Mouse (Mus musculus) ES-E14 (cell line): ENCODE results near the gene Akt1s1. TPM values are rescaled to one million over a fixed set of nuclear protein-coding genes. Genes with fewer than 3 reads are reported as not detected.

Experiments
- DNase-seq: peaks from one replicate; pipeline ENCODE4 v3.0.0-alpha.2; 2013; ENCODE audit warnings: low read depth, low spot score
- H3K27ac ChIP-seq: 2 replicates; pipeline ENCODE4 v1.5.1; 2012; ENCODE audit warnings: low read depth, mild to moderate bottlenecking, low read length, moderate library complexity, mixed read lengths; ENCODE audit not compliant: poor library complexity, insufficient read depth, severe bottlenecking
- H3K36me3 ChIP-seq: 2 replicates; pipeline ENCODE4 v1.6.1; 2012; ENCODE audit warnings: mild to moderate bottlenecking, low read length, moderate library complexity, mixed read lengths; ENCODE audit not compliant: control insufficient read depth, poor library complexity, insufficient read depth, severe bottlenecking
- H3K4me1 ChIP-seq, 2 experiments: fragments of 150-350 bp in 1 of 2; sonication (generic) in 1 of 2; 2 replicates each; pipeline ENCODE4 v1.6.1; 2012; ENCODE audit warnings: low read length in 2 of 2, mild to moderate bottlenecking in 1 of 2, mixed read lengths in 1 of 2; ENCODE audit not compliant: control insufficient read depth in 2 of 2, insufficient read depth in 2 of 2, poor library complexity in 1 of 2
- H3K4me3 ChIP-seq, 2 experiments: fragments of 150-350 bp in 1 of 2; sonication (generic) in 1 of 2; 2 replicates each; pipeline ENCODE4 v1.5.1; 2012; ENCODE audit warnings: low read length in 2 of 2, low read depth in 1 of 2, mild to moderate bottlenecking in 1 of 2, mixed read lengths in 1 of 2; ENCODE audit not compliant: insufficient read depth in 1 of 2, poor library complexity in 1 of 2, severe bottlenecking in 1 of 2
- H3K9ac ChIP-seq: 2 replicates; pipeline ENCODE4 v1.6.1; 2012; ENCODE audit warnings: low read depth, mild to moderate bottlenecking, low read length, mixed read lengths; ENCODE audit not compliant: poor library complexity, insufficient read depth, severe bottlenecking
- H3K9me3 ChIP-seq: fragments of 150-350 bp; sonication (generic); 2 replicates; pipeline ENCODE4 v1.6.1; 2012; ENCODE audit warnings: low read depth, mild to moderate bottlenecking, low read length; ENCODE audit not compliant: control insufficient read depth, insufficient read depth
- CHD2 ChIP-seq: IDR thresholded peaks from 2 replicates; pipeline ENCODE4 v1.6.1; 2014; ENCODE audit warnings: mild to moderate bottlenecking, low read depth, low read length, inconsistent platforms
- HCFC1 ChIP-seq: IDR thresholded peaks from 2 replicates; pipeline ENCODE4 v1.6.1; 2012; ENCODE audit warnings: low read length, inconsistent platforms, borderline replicate concordance; ENCODE audit not compliant: insufficient read depth
- MAFK ChIP-seq: IDR thresholded peaks from 2 replicates; pipeline ENCODE4 v1.6.1; 2014; ENCODE audit warnings: mild to moderate bottlenecking, low read depth, low read length, inconsistent platforms; ENCODE audit not compliant: insufficient read depth
- ZC3H11A ChIP-seq: IDR thresholded peaks from 2 replicates; pipeline ENCODE4 v1.6.1; 2012; ENCODE audit warnings: low read depth, mild to moderate bottlenecking, inconsistent platforms, low read length, borderline replicate concordance
- ZNF384 ChIP-seq: IDR thresholded peaks from 2 replicates; pipeline ENCODE4 v1.6.1; 2012; ENCODE audit warnings: low read depth, low read length, inconsistent platforms
- in situ Hi-C, 2 experiments: fragments of 600-800 bp; cut with MboI; formaldehyde crosslinking; loops; one replicate each; pipeline ENCODE4 v1.15.1; 2025; ENCODE audit warnings: low sequenced_read_pairs in 2 of 2, inconsistent platforms in 1 of 2; ENCODE audit not compliant: unreplicated experiment in 2 of 2
- total RNA-seq: library from RNA; depleted of rRNA; stranded (reverse); fragments of 300-350 nt; gene quantifications from 2 replicates; pipeline ENCODE4 v1.2.3, GENCODE M21; 2012

Akt1s1 gene
- total RNA-seq, 1 experiment = 33.8 TPM

DNA sequence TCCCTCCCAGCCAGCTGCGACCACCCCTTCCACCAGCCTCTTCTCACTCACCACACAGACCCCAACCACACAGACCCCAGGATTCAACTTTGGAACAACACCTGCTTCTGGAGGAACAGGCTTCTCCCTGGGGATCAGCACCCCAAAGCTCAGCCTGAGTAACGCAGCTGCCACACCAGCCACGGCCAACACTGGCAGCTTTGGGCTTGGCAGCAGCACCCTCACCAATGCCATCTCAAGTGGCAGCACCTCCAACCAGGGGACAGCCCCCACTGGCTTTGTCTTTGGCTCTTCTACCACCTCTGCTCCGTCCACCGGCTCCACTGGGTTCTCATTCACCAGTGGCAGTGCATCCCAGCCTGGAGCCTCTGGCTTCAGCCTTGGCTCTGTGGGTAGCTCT lies 20.1 kb upstream of the Akt1s1 start:
- no peaks in the 10 kb centered on the region for H3K9me3 ChIP-seq
- no peak overlapping the region for H3K9ac ChIP-seq
- in situ Hi-C loops = no loop called here
- no peak overlapping the region for H3K27ac ChIP-seq
- H3K4me3 ChIP-seq = no peak overlapping the region
- DNase-seq = no peak
- peaks cover 0 to 22% of the 10 kb centered on the region in 2 experiments; a peak in 3 of 4 replicates for H3K4me1 ChIP-seq
- TF ChIP-seq ZC3H11A (no peak), CHD2 (no peak), ZNF384 (no peak), HCFC1 (no peak), MAFK (no peak)
- peaks cover 53% of the 10 kb centered on the region for H3K36me3 ChIP-seq

DNA sequence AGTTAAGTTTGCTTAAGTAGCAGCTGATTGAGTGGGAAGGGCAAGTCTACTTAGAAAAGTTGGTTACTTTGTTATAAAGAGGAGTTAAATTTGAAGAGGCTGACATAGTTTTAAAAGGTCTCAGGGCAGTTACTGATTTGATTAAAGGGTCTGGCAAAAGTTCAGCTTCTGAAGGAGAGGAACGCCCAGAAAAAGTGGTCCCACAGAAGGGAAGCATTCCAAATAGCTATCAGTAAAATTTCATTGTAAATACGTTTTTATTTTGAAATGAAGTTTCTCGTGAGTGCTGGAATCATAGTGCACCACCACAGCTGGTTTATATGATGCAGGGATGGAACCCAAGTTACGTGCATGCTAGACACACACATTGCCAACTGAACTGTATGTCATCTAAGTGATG lies 16.0 kb upstream of the Akt1s1 start:
- Histone ChIP-seq H3K4me3 (no peak overlapping the region), H3K27ac (no peak overlapping the region), H3K36me3 (peaks cover 42% of the 10 kb centered on the region), H3K9me3 (no peaks in the 10 kb centered on the region), H3K4me1 (peaks cover 0 to 18% of the 10 kb centered on the region in 2 experiments; a peak in 2 of 4 replicates), H3K9ac (no peak overlapping the region)
- in situ Hi-C loops = no loop called here
- DNase-seq = no peak
- TF ChIP-seq MAFK (no peak), HCFC1 (no peak), ZNF384 (no peak), ZC3H11A (no peak), CHD2 (no peak)

DNA sequence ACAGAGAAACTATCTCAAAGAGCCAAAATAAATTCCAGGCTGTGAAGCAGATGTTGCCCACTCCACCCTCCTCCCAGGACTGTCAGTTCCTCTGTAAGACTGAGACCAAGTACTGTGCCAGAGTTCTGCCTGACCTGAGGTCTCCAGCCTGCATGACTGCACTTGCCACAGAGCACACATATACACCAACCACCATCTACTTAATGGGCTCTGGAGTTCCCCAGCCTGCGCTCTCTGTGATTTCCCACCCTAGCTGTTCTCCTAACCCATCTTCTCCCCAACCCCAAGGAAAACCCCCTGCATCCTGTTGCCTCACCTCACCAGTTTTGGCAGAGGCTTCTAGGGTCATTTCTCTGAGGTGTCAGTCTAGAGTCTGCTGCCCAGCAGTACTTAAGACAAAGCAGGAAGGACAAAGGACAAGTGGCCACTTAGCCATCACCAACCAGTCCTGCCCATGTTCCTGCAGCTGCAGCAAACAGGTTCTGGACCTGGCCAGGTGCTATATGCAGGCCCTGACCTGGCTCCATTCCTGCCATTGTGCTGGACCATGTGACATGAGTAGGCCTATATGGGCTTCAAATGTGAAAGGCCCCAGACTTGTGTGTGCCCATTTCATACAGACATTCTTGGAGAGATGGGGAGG lies 13.3 kb upstream of the Akt1s1 start:
- peaks cover 0 to 8% of the 10 kb centered on the region in 2 experiments; a peak in 1 of 4 replicates for H3K4me1 ChIP-seq
- H3K9me3 ChIP-seq = no peaks in the 10 kb centered on the region
- no peak for DNase-seq
- no peak overlapping the region for H3K9ac ChIP-seq
- no peak overlapping the region for H3K27ac ChIP-seq
- TF ChIP-seq ZNF384 = no peak
- TF ChIP-seq MAFK = no peak
- no peak for TF ChIP-seq ZC3H11A
- TF ChIP-seq CHD2 = no peak
- no peak for TF ChIP-seq HCFC1
- no peak overlapping the region for H3K4me3 ChIP-seq
- peaks cover 17% of the 10 kb centered on the region for H3K36me3 ChIP-seq
- in situ Hi-C loops = no loop called here

GRCm38 (mm10) chr7:44836016-44836404 lies 12.8 kb upstream of the Akt1s1 start:
- no peak overlapping the region for H3K4me3 ChIP-seq
- no peak for TF ChIP-seq ZC3H11A
- no peak for TF ChIP-seq HCFC1
- TF ChIP-seq CHD2 = no peak
- no peak for TF ChIP-seq ZNF384
- TF ChIP-seq MAFK = no peak
- DNase-seq = no peak
- peaks cover 0 to 6% of the 10 kb centered on the region in 2 experiments; a peak in 1 of 4 replicates for H3K4me1 ChIP-seq
- no peak overlapping the region for H3K27ac ChIP-seq
- no peaks in the 10 kb centered on the region for H3K9me3 ChIP-seq
- H3K9ac ChIP-seq = no peak overlapping the region
- peaks cover 15% of the 10 kb centered on the region for H3K36me3 ChIP-seq
- in situ Hi-C loops = no loop called here
